Mouse (Mus musculus) c-Kit-positive CD71-positive TER-119-negative erythroid progenitor cells, embryonic 14.5 days (primary cell): ENCODE measurements at regions not wholly inside any gene's neighbourhood (a gene's known extent, or its start where the extent isn't known, plus 50 kb on each side); places are given as distances from the start of the nearest gene placed in this dataset.

Experiments used
- DNase-seq: peaks from one replicate; pipeline ENCODE4 v3.0.0-alpha.2; 2013; ENCODE audit warnings: low read depth

GRCm38 (mm10) chr3:102311482-102312225, 107.2 kb upstream of the Vangl1 start:
- DNase-seq, result no peak

- no peak for DNase-seq
These were observed 105.8 kb upstream of the Vangl1 start for GRCm38 (mm10) chr3:102310243-102310642.

DNA sequence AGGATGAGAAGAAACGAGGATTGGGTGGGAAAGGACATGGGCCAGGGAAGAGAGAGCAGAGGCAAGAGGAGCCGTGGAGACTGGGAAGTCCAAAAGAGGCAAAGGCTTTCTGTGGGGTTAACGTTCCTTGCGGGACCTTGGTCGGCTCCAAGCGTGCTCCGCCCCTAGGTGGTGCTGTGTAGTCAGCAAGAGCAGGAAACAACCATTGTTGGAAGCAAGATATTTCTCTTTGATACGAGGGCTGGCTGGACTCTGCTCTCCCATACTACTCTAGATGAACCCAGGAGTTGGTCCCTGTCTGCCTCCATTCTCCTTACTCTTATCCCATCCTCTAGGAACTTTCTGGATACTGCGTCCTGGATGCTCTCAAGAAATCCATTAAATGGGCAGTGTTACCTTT, 105.3 kb upstream of the Vangl1 start:
- peak; percentile 1 for DNase-seq

DNA sequence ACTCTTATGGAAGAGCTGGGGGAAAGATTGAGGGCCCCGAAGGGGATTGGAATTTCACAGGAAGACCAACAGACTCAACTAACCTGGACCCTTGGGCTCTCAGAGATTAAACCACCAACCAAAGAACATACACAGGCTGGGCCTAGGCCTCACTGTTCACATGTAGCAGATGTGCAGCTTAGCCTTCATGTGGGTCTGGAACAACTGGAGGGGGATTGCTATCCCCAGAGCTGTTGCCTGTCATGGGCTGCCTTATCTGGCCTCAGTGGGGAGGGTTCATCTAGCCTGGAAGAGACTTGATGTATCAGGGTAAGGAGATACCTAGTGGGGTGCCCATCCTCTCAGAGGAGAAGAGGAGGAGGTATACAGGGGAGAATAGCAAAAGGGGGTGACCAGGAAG, 103.2 kb upstream of the Vangl1 start:
- no peak for DNase-seq

GRCm38 (mm10) chr3:102292385-102292784, 87.9 kb upstream of the Vangl1 start:
- no peak for DNase-seq

- DNase-seq, result no peak
These were observed 77.5 kb upstream of the Vangl1 start for GRCm38 (mm10) chr3:102281983-102282382.

- no peak for DNase-seq
These were observed 72.3 kb upstream of the Vangl1 start for GRCm38 (mm10) chr3:102276758-102277157.

DNA sequence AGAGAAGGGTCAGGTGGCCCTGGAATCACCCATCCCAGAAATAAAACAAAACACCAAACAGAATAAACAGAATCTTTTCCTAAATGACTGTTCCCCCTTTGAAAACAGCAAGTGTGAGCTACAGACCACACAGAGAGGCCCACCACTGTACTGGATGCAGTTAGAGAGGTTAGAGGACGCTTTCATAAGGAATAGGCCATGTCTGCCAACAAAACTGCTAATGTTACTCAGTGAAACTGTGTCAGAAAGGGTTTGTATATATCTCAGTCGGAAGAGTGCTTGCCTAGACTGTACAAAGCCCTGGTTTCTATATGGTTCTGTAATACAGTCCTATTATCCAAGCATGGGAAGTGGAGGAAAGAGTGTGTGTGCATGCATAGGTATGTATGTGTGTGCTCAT, 71.8 kb upstream of the Vangl1 start:
- DNase-seq, result no peak

- DNase-seq, result no peak
These were observed 70.9 kb upstream of the Vangl1 start for GRCm38 (mm10) chr3:102275256-102276022.

GRCm38 (mm10) chr3:102270779-102271178, 66.3 kb upstream of the Vangl1 start:
- DNase-seq, result no peak

GRCm38 (mm10) chr3:102270257-102270656, 65.8 kb upstream of the Vangl1 start:
- DNase-seq, result no peak

DNA sequence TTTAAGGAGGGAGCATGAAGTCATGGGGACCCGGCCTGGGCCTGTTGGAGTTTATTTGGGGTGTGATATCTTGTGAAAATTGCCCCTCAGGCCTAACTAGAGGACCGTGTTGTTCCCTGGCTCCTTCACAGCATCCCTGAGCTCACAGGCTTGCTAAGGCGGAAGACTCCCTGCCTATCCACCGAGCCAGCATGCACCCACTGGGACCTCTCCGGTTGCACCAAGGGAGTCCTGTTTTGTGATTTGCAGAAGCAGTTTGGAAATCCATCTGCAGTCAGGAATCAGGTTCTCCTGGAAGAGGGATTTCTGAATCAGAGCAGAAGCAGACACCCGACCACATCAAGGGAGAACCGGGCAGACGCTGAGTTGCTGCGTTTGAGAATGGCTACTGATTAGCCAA, 61.6 kb upstream of the Vangl1 start:
- DNase-seq, result no peak

DNA sequence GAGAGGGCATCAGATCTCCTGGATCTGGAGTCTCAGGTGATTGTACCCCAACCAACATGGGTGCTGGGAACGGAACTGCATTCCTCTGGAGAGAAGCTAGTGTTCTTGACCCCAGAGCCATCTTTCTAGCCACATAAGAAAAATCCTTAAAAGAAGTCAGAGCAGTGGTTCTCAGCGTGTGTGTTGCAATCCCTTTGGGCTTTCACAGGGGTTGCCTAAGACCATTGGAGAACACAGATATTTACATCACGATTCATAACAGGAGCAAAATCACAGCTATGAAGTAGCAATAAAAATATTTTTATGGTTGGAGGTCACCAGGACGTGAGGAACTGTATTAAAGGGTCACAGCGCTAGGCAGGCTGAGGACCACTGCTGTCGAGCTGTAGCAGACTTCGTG, 60.7 kb upstream of the Vangl1 start:
- DNase-seq, result no peak

- DNase-seq, result no peak
These were observed 58.8 kb upstream of the Vangl1 start for GRCm38 (mm10) chr3:102263326-102263725.

GRCm38 (mm10) chr3:102262665-102263064, 58.2 kb upstream of the Vangl1 start:
- DNase-seq, result no peak

GRCm38 (mm10) chr3:102261517-102261916, 57.0 kb upstream of the Vangl1 start:
- DNase-seq, result no peak
